Mouse (Mus musculus): ENCODE results near the gene Smco2.
"Not testable (repeated sequence)": the region's sequence is repeated elsewhere in the genome, so short reads cannot be mapped to it uniquely, and the experiment has no call there.

DNA sequence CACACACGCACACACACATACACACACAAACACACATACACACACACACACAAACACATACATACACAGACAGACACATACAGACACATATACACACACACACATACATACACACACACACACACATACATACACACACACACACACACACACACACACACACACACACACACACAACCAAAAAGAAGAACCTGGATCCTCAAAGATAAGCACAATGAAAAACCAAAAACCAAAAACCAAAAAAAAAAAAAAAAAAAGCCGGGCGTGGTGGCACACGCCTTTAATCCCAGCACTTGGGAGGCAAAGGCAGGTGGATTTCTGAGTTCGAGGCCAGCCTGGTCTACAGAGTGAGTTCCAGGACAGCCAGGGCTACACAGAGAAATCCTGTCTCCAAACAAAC lies 14.5 kb downstream of the Smco2 start:
- TF ChIP-seq CTCF, EP300 (IDR thresholded peaks at IDR 0.05): not testable (repeated sequence)

Measured in lung, postnatal 0 days (tissue).